ENCODE assay signal across 9 mouse cellular contexts in genomic region chr10:13869322-13870035, GRCm38 (mm10). TPM values are rescaled to one million over a fixed set of nuclear protein-coding genes. Genes with fewer than 3 reads are reported as not detected.
DNase-seq lines count a peak whose midpoint lies in the region; ATAC-seq lines count a peak whose summit lies in the region.
"Had no signal": no experiment of that assay in that cellular context is flagged by ENCODE, and none has a peak within 500 bp of the region (broad histone marks: within the 10 kb centered on the region; RNA-seq: fewer than 3 reads in every experiment).

No protein-coding gene starts in this region.

- peaks cover 30% of the 10 kb centered on the region for H3K4me1 ChIP-seq in heart, embryonic 15.5 days (replicated peaks)
- H3K4me1 ChIP-seq in liver, embryonic 15.5 days (replicated peaks), result peaks cover 39% of the 10 kb centered on the region

- peak; percentile 38 to 49 for DNase-seq in heart, adult 18-20 months
- no peak for DNase-seq in heart, postnatal 36 days
- peak; percentile 72 for DNase-seq in cerebellum, adult 9-10 months
- DNase-seq in thymus, postnatal 10 days (ENCODE audit: low spot score in 2 of 2), result no peak
- no peak for DNase-seq in layer of hippocampus, postnatal 36 days
- no peak for DNase-seq in gastrocnemius, adult 8-10 months (ENCODE audit: low spot score in 2 of 2)

- H3K4me2 ChIP-seq in heart, embryonic 15.5 days, result peak overlapping the region; percentile 74
- peak overlapping the region; percentile 89 for H3K4me2 ChIP-seq in liver, embryonic 15.5 days

- no peaks in the 10 kb centered on the region for H3K27me3 ChIP-seq in heart, embryonic 15.5 days
- H3K27me3 ChIP-seq in liver, embryonic 15.5 days, result no peaks in the 10 kb centered on the region

- H3K9ac ChIP-seq in heart, embryonic 15.5 days, result peak overlapping the region; percentile 74
- H3K9ac ChIP-seq in liver, embryonic 15.5 days, result peak overlapping the region; percentile 66; the same call in 1 of the 2 replicates

- intact Hi-C loops in heart, postnatal 36 days (cut with DNase I), result loop anchor here (2.0 to 10.0 kb wide), 5 partner anchors 95 to 575 kb away; no protein-coding TSS in a partner anchor

- H3K27ac ChIP-seq in heart, embryonic 15.5 days, result peak overlapping the region; percentile 87
- H3K27ac ChIP-seq in liver, embryonic 15.5 days (replicated peaks), result peak overlapping the region; percentile 39

- ATAC-seq in heart, embryonic 15.5 days (replicated peaks; ENCODE audit: insufficient number of reproducible peaks, insufficient read depth, low FRiP score, low read depth), result no peak
- no peak for ATAC-seq in liver, embryonic 15.5 days (ENCODE audit: insufficient read depth)

- no peaks in the 10 kb centered on the region for H3K36me3 ChIP-seq in heart, embryonic 15.5 days
- no peaks in the 10 kb centered on the region for H3K36me3 ChIP-seq in liver, embryonic 15.5 days (replicated peaks)

- peak overlapping the region; percentile 82 for H3K4me3 ChIP-seq in heart, embryonic 15.5 days
- H3K4me3 ChIP-seq in liver, embryonic 15.5 days (replicated peaks), result peak overlapping the region; percentile 74

- WGBS in heart, embryonic 15.5 days, result 26% methylated on average over 13 of the region's 13 CpGs
- WGBS in liver, embryonic 15.5 days (ENCODE audit: insufficient replicate concordance), result 28% methylated on average over 13 of the region's 13 CpGs

- no peaks in the 10 kb centered on the region for H3K9me3 ChIP-seq in heart, embryonic 15.5 days (replicated peaks)
- H3K9me3 ChIP-seq in liver, embryonic 15.5 days (replicated peaks), result no peaks in the 10 kb centered on the region

RNA-seq across cellular contexts. Expression of gene Aig1, which starts 0.7 kb away (rescaled TPM):
- 10 to 100 TPM; 56.8 to 61.4 TPM for total RNA-seq in heart, adult 18-20 months (2021)
- 10 to 100 TPM; 54.9 to 65.3 TPM for total RNA-seq in heart, postnatal 36 days (2021)
- 64.6 and 66.2 TPM in 2 replicates for polyA plus RNA-seq in heart, embryonic 15.5 days (2015; fragmentation: Nextera tagmentation; extraction: Ambion mirVana)
- 14.5 and 19.8 TPM in 2 replicates for polyA plus RNA-seq in liver, embryonic 15.5 days (2015; fragmentation: Nextera tagmentation; extraction: Ambion mirVana)
- total RNA-seq in layer of hippocampus, postnatal 36 days (2021), result 10 to 100 TPM; 64.4 to 66.1 TPM
- 10 to 100 TPM; 12.8 to 13.9 (median 13.3) TPM for total RNA-seq in gastrocnemius, adult 8-10 months (2022)
- total RNA-seq: MEL had no signal

Comparison
In these comparisons a context has a peak if more than half of its experiments do, and no peak if none do; other contexts are left out.
1. DNase-seq: peak in heart, adult 18-20 months (2 of 2) and cerebellum, adult 9-10 months (single experiment); none in heart, postnatal 36 days (0 of 2), thymus, postnatal 10 days (0 of 2), layer of hippocampus, postnatal 36 days (0 of 2) and gastrocnemius, adult 8-10 months (0 of 2).